Mouse (Mus musculus): Measurements from ENCODE around the gene Jaml.

DNA sequence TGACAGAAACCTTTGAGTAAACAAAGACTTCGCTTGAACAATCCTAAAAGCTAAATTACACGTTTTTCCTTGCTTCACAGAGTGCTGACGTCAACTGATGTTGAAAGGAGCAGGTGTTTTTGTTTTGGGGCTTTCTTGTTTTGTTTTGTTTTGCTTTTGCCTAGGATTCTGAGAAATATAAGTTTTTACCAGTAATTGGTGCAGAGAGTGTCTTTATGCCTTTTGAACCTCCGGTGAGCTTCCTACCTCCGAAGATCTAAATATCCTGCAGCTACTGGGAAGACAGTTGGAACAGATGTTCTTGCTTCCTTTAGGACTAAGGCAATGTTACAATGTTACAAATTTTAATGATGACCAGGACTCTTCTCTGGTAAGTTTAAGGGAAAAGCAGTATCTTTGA, 39.5 kb upstream of the Jaml start, which contains the start of gene Mpzl2:
- TF ChIP-seq CTCF (IDR thresholded peaks at IDR 0.05; ENCODE audit: low read depth, low read length) (no peak), POLR2A (IDR thresholded peaks at IDR 0.05; ENCODE audit: borderline replicate concordance, low read depth, low read length) (no peak)
